Mouse (Mus musculus): ENCODE measurements around the gene Gjd3. TPM values are rescaled to one million over a fixed set of nuclear protein-coding genes. Genes with fewer than 3 reads are reported as not detected.
A peak's percentile ranks its signal among the peaks of the same experiment; 100 is the strongest.

Gjd3 gene
- polyA plus RNA-seq, 1 experiment from 2014 or later, result 2.2 TPM

- Histone ChIP-seq H3K4me2 (ENCODE audit: low read depth, low read length) (peak overlapping the region; percentile 81), H3K4me3 (ENCODE audit: low read depth, low read length) (0 out of 2 replicates have a peak overlapping the region, but pooled peaks have one; percentile 51), H3K9ac (replicated peaks; ENCODE audit: low read depth, low read length) (no peak overlapping the region; the same call in 1 of the 2 replicates), H3K9me3 (ENCODE audit: control insufficient read depth, low read length) (no peaks in the 10 kb centered on the region), H3K27ac (ENCODE audit: low read depth, low read length) (no peak overlapping the region), H3K27me3 (ENCODE audit: control insufficient read depth, insufficient read depth, low read length) (no peaks in the 10 kb centered on the region), H3K36me3 (ENCODE audit: control insufficient read depth, insufficient read depth, low read length) (no peaks in the 10 kb centered on the region), H3K4me1 (ENCODE audit: control insufficient read depth, insufficient read depth, low read length) (peaks cover 68% of the 10 kb centered on the region)
- ATAC-seq (ENCODE audit: low read depth), result no peak
- WGBS, result 50% methylated on average over 15 of the region's 15 CpGs
Measured at GRCm38 (mm10) chr11:98939084-98939952, 43.5 kb downstream of the Gjd3 start.

- no peak overlapping the region for H3K27ac ChIP-seq (ENCODE audit: low read depth, low read length)
- no peak for ATAC-seq (ENCODE audit: low read depth)
- H3K27me3 ChIP-seq (ENCODE audit: control insufficient read depth, insufficient read depth, low read length), result no peaks in the 10 kb centered on the region
- H3K9ac ChIP-seq (replicated peaks; ENCODE audit: low read depth, low read length), result no peak overlapping the region; the same call in 1 of the 2 replicates
- H3K4me2 ChIP-seq (ENCODE audit: low read depth, low read length), result peak overlapping the region; percentile 81
- H3K4me3 ChIP-seq (ENCODE audit: low read depth, low read length), result peak overlapping the region; percentile 51; the same call in 1 of the 2 replicates
- H3K36me3 ChIP-seq (ENCODE audit: control insufficient read depth, insufficient read depth, low read length), result no peaks in the 10 kb centered on the region
- no peaks in the 10 kb centered on the region for H3K9me3 ChIP-seq (ENCODE audit: control insufficient read depth, low read length)
- H3K4me1 ChIP-seq (ENCODE audit: control insufficient read depth, insufficient read depth, low read length), result peaks cover 62% of the 10 kb centered on the region
- 53% methylated on average over 7 of the region's 7 CpGs for WGBS
Measured at GRCm38 (mm10) chr11:98938701-98939083, 44.1 kb downstream of the Gjd3 start.

- peak overlapping the region; percentile 58 for H3K9ac ChIP-seq (replicated peaks; ENCODE audit: low read depth, low read length)
- H3K4me2 ChIP-seq (ENCODE audit: low read depth, low read length), result peak overlapping the region; percentile 81
- ATAC-seq (ENCODE audit: low read depth), result no peak
- H3K4me3 ChIP-seq (ENCODE audit: low read depth, low read length), result peak overlapping the region; percentile 51
- H3K27me3 ChIP-seq (ENCODE audit: control insufficient read depth, insufficient read depth, low read length), result no peaks in the 10 kb centered on the region
- H3K4me1 ChIP-seq (ENCODE audit: control insufficient read depth, insufficient read depth, low read length), result peaks cover 60% of the 10 kb centered on the region
- H3K27ac ChIP-seq (ENCODE audit: low read depth, low read length), result 0 out of 2 replicates have a peak overlapping the region, but pooled peaks have one; percentile 13
- under 1% methylated on average over 39 of the region's 39 CpGs for WGBS
- no peaks in the 10 kb centered on the region for H3K9me3 ChIP-seq (ENCODE audit: control insufficient read depth, low read length)
- no peaks in the 10 kb centered on the region for H3K36me3 ChIP-seq (ENCODE audit: control insufficient read depth, insufficient read depth, low read length)
Measured at GRCm38 (mm10) chr11:98937914-98938694, 44.7 kb downstream of the Gjd3 start.

GRCm38 (mm10) chr11:98937410-98937913, 45.4 kb downstream of the Gjd3 start:
- no peaks in the 10 kb centered on the region for H3K9me3 ChIP-seq (ENCODE audit: control insufficient read depth, low read length)
- WGBS, result under 1% methylated on average over 36 of the region's 38 CpGs
- peak; percentile 83 for ATAC-seq (ENCODE audit: low read depth)
- peak overlapping the region; percentile 44 for H3K27ac ChIP-seq (ENCODE audit: low read depth, low read length)
- H3K4me2 ChIP-seq (ENCODE audit: low read depth, low read length), result peak overlapping the region; percentile 81
- H3K27me3 ChIP-seq (ENCODE audit: control insufficient read depth, insufficient read depth, low read length), result no peaks in the 10 kb centered on the region
- peak overlapping the region; percentile 51 for H3K4me3 ChIP-seq (ENCODE audit: low read depth, low read length)
- H3K9ac ChIP-seq (replicated peaks; ENCODE audit: low read depth, low read length), result peak overlapping the region; percentile 58
- no peaks in the 10 kb centered on the region for H3K36me3 ChIP-seq (ENCODE audit: control insufficient read depth, insufficient read depth, low read length)
- peaks cover 64% of the 10 kb centered on the region for H3K4me1 ChIP-seq (ENCODE audit: control insufficient read depth, insufficient read depth, low read length)

- peak overlapping the region; percentile 44 for H3K27ac ChIP-seq (ENCODE audit: low read depth, low read length)
- H3K9ac ChIP-seq (replicated peaks; ENCODE audit: low read depth, low read length), result peak overlapping the region; percentile 58; the same call in 1 of the 2 replicates
- H3K4me2 ChIP-seq (ENCODE audit: low read depth, low read length), result peak overlapping the region; percentile 81
- H3K4me1 ChIP-seq (ENCODE audit: control insufficient read depth, insufficient read depth, low read length), result peaks cover 66% of the 10 kb centered on the region
- ATAC-seq (ENCODE audit: low read depth), result peak; percentile 36
- H3K4me3 ChIP-seq (ENCODE audit: low read depth, low read length), result peak overlapping the region; percentile 51
- 4% methylated on average over 23 of the region's 23 CpGs for WGBS
- no peaks in the 10 kb centered on the region for H3K9me3 ChIP-seq (ENCODE audit: control insufficient read depth, low read length)
- H3K36me3 ChIP-seq (ENCODE audit: control insufficient read depth, insufficient read depth, low read length), result no peaks in the 10 kb centered on the region
- H3K27me3 ChIP-seq (ENCODE audit: control insufficient read depth, insufficient read depth, low read length), result no peaks in the 10 kb centered on the region
Measured at GRCm38 (mm10) chr11:98936606-98937409, 46.0 kb downstream of the Gjd3 start.

GRCm38 (mm10) chr11:98936170-98936569, 46.6 kb downstream of the Gjd3 start:
- no peak overlapping the region for H3K27ac ChIP-seq (ENCODE audit: low read depth, low read length)
- WGBS, result 3% methylated on average over 29 of the region's 29 CpGs
- peak overlapping the region; percentile 81 for H3K4me2 ChIP-seq (ENCODE audit: low read depth, low read length)
- H3K9ac ChIP-seq (replicated peaks; ENCODE audit: low read depth, low read length), result peak overlapping the region; percentile 58; the same call in 1 of the 2 replicates
- no peaks in the 10 kb centered on the region for H3K27me3 ChIP-seq (ENCODE audit: control insufficient read depth, insufficient read depth, low read length)
- ATAC-seq (ENCODE audit: low read depth), result no peak
- H3K36me3 ChIP-seq (ENCODE audit: control insufficient read depth, insufficient read depth, low read length), result no peaks in the 10 kb centered on the region
- H3K4me1 ChIP-seq (ENCODE audit: control insufficient read depth, insufficient read depth, low read length), result peaks cover 67% of the 10 kb centered on the region
- no peaks in the 10 kb centered on the region for H3K9me3 ChIP-seq (ENCODE audit: control insufficient read depth, low read length)
- peak overlapping the region; percentile 13; the same call in 1 of the 2 replicates for H3K4me3 ChIP-seq (ENCODE audit: low read depth, low read length)

- ATAC-seq (ENCODE audit: low read depth), result no peak
- H3K27me3 ChIP-seq (ENCODE audit: control insufficient read depth, insufficient read depth, low read length), result no peaks in the 10 kb centered on the region
- no peak overlapping the region for H3K4me3 ChIP-seq (ENCODE audit: low read depth, low read length)
- H3K27ac ChIP-seq (ENCODE audit: low read depth, low read length), result no peak overlapping the region
- peaks cover 68% of the 10 kb centered on the region for H3K4me1 ChIP-seq (ENCODE audit: control insufficient read depth, insufficient read depth, low read length)
- H3K36me3 ChIP-seq (ENCODE audit: control insufficient read depth, insufficient read depth, low read length), result no peaks in the 10 kb centered on the region
- no peak overlapping the region for H3K9ac ChIP-seq (replicated peaks; ENCODE audit: low read depth, low read length)
- H3K4me2 ChIP-seq (ENCODE audit: low read depth, low read length), result no peak overlapping the region
- 93% methylated on average over 3 of the region's 3 CpGs for WGBS
- no peaks in the 10 kb centered on the region for H3K9me3 ChIP-seq (ENCODE audit: control insufficient read depth, low read length)
Measured at GRCm38 (mm10) chr11:98935123-98935522, 47.7 kb downstream of the Gjd3 start.

GRCm38 (mm10) chr11:98934367-98934766, 48.4 kb downstream of the Gjd3 start:
- no peaks in the 10 kb centered on the region for H3K9me3 ChIP-seq (ENCODE audit: control insufficient read depth, low read length)
- no peaks in the 10 kb centered on the region for H3K36me3 ChIP-seq (ENCODE audit: control insufficient read depth, insufficient read depth, low read length)
- no peak for ATAC-seq (ENCODE audit: low read depth)
- H3K9ac ChIP-seq (replicated peaks; ENCODE audit: low read depth, low read length), result no peak overlapping the region
- WGBS, result 88% methylated on average over 3 of the region's 3 CpGs
- H3K27ac ChIP-seq (ENCODE audit: low read depth, low read length), result no peak overlapping the region
- H3K4me2 ChIP-seq (ENCODE audit: low read depth, low read length), result no peak overlapping the region
- peaks cover 67% of the 10 kb centered on the region for H3K4me1 ChIP-seq (ENCODE audit: control insufficient read depth, insufficient read depth, low read length)
- H3K27me3 ChIP-seq (ENCODE audit: control insufficient read depth, insufficient read depth, low read length), result no peaks in the 10 kb centered on the region
- H3K4me3 ChIP-seq (ENCODE audit: low read depth, low read length), result no peak overlapping the region

Measured in neural tube, embryonic 14.5 days (tissue).